Mouse (Mus musculus) C2C12 (cell line): ENCODE data around the gene Gstm6.

ENCODE experiments used
- CEBPB ChIP-seq: IDR thresholded peaks from one replicate; pipeline ENCODE4 v1.6.1; 2011; ENCODE audit warnings: low read depth, mild to moderate bottlenecking, control low read depth, moderate library complexity
- CTCF ChIP-seq: IDR thresholded peaks from one replicate; pipeline ENCODE4 v1.5.1; 2011; ENCODE audit not compliant: control insufficient read depth, insufficient read depth, insufficient read length

DNA sequence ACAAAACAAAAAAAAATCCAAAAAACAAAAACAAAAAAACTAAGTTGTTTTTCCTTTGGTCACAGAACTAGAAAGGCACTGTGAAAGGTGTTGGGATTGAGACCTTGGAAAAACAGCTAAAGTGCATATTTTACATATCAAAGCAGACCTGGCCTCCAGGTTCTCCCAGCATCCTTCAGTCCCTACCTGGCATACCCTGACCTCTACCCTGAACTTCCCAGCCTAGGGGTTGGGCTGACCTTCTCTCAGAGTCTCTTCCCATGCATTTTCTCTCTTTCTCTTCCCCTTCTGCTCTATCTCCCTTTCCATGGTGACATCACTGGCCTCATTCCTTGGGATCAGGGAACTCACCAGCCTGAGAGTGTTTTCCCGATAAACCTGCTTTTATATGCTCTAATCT lies 22.0 kb upstream of the Gstm6 start:
- TF ChIP-seq CEBPB, result no peak
- no peak for TF ChIP-seq CTCF
